Mouse (Mus musculus) kidney, adult 2 months (tissue): ENCODE data around the gene B4galt1. TPM values are rescaled to one million over a fixed set of nuclear protein-coding genes. Genes with fewer than 3 reads are reported as not detected.

Experiments used
- DNase-seq: peaks from one replicate; pipeline ENCODE4 v3.0.0; 2021
- H3K27ac ChIP-seq: fragments of 200-500 bp; 2 replicates; pipeline ENCODE4 v1.5.1; 2012; ENCODE audit warnings: low read depth, low read length, control low read depth, inconsistent platforms; ENCODE audit not compliant: insufficient read depth
- H3K27me3 ChIP-seq: fragments of 200-500 bp; replicated peaks from 2 replicates; pipeline ENCODE4 v1.6.1; 2012; ENCODE audit warnings: mild to moderate bottlenecking, moderate library complexity, low read length, inconsistent platforms; ENCODE audit not compliant: control insufficient read depth, insufficient read depth
- H3K36me3 ChIP-seq: fragments of 200-500 bp; 2 replicates; pipeline ENCODE4 v1.6.1; 2012; ENCODE audit warnings: mild to moderate bottlenecking, moderate library complexity, low read length, inconsistent platforms; ENCODE audit not compliant: control insufficient read depth, insufficient read depth
- H3K4me1 ChIP-seq: fragments of 200-500 bp; 2 replicates; pipeline ENCODE4 v1.6.1; 2011; ENCODE audit warnings: low read length; ENCODE audit not compliant: control insufficient read depth, insufficient read depth
- H3K4me3 ChIP-seq: fragments of 200-500 bp; 2 replicates; pipeline ENCODE4 v1.5.1; 2011; ENCODE audit warnings: mild to moderate bottlenecking, low read depth, low read length, control low read depth; ENCODE audit not compliant: insufficient read depth
- CTCF ChIP-seq: fragments of 200-500 bp; conservative IDR thresholded peaks from 2 replicates; pipeline ENCODE4 v1.5.1; 2011; ENCODE audit warnings: low read depth, mild to moderate bottlenecking, control low read depth, low read length, moderate library complexity, mixed read lengths; ENCODE audit not compliant: insufficient read depth, insufficient read length
- POLR2A ChIP-seq: fragments of 200-500 bp; IDR thresholded peaks from one replicate; pipeline ENCODE4 v1.6.1; 2011; ENCODE audit warnings: low read depth, low read length, control low read depth
- WGBS: fragments of 180-500 bp; shearing (Covaris S2); methylation state at CpG from one replicate; pipeline ENCODE4 v1.1.7; 2018; 5-methylcytosine and 5-hydroxymethylcytosine counted together
- polyA plus RNA-seq: library from polyadenylated mRNA; depleted of rRNA; stranded (reverse); fragments of >200 nt; gene quantifications from 2 replicates; pipeline ENCODE4 v1.2.3, GENCODE M21; 2012

Gene B4galt1
- polyA plus RNA-seq, 1 experiment: 22.2 TPM

- peak; percentile 51 for DNase-seq
- Histone ChIP-seq H3K4me3 (no peak overlapping the region), H3K4me1 (peaks cover 12% of the 10 kb centered on the region), H3K27me3 (no peaks in the 10 kb centered on the region), H3K36me3 (no peaks in the 10 kb centered on the region), H3K27ac (no peak overlapping the region)
- no peak for TF ChIP-seq CTCF
- TF ChIP-seq POLR2A: no peak
- WGBS: 79% methylated on average over 3 of the region's 3 CpGs
Measured at GRCm38 (mm10) chr4:40872129-40872528, 18.3 kb upstream of the B4galt1 start.

GRCm38 (mm10) chr4:40870206-40870605 is 16.4 kb upstream of the B4galt1 start:
- H3K36me3 ChIP-seq: no peaks in the 10 kb centered on the region
- H3K27ac ChIP-seq: no peak overlapping the region
- TF ChIP-seq POLR2A (no peak), CTCF (no peak)
- no peaks in the 10 kb centered on the region for H3K27me3 ChIP-seq
- WGBS: 85% methylated on average over 4 of the region's 4 CpGs
- peaks cover 9% of the 10 kb centered on the region; the same call in 1 of the 2 replicates for H3K4me1 ChIP-seq
- no peak overlapping the region for H3K4me3 ChIP-seq
- no peak for DNase-seq

DNA sequence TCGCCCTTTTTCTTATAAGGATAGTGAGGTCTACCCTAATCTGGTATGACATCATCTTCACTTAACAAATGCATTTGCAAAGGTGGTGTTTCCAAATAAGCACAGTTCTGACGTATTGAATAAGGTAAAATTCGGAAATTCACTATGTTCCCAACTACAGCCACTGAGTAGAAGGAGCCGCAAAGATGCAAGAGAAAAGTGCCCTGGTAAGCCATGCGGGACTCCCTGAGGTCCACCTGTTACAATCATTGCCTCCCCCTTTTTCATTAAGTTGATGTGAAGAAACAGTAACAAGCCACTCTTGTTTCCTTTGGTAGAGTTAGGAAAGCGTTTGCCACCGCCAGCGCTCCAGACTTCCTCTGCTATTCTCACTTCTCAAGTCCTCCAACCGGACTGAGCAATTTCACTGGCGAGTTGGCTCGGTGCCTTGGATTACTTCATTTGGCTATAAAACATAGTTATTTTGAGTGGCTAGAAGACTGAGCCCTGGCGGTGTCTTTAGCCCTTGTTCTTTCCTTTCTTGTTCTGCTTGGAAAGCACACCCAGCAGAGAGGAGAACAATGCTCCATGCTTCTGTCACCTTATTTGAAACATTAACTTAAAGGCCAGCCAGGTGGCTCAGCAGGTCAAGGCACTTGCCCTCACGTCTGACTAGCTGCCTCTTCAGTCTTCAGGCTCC is 14.9 kb upstream of the B4galt1 start:
- peak; percentile 91 for DNase-seq
- 27% methylated on average over 13 of the region's 13 CpGs for WGBS
- TF ChIP-seq POLR2A (no peak), CTCF (no peak)
- no peak overlapping the region for H3K4me3 ChIP-seq
- H3K4me1 ChIP-seq: peaks cover 10% of the 10 kb centered on the region; the same call in 1 of the 2 replicates
- no peak overlapping the region for H3K27ac ChIP-seq
- H3K27me3 ChIP-seq: no peaks in the 10 kb centered on the region
- no peaks in the 10 kb centered on the region for H3K36me3 ChIP-seq

DNA sequence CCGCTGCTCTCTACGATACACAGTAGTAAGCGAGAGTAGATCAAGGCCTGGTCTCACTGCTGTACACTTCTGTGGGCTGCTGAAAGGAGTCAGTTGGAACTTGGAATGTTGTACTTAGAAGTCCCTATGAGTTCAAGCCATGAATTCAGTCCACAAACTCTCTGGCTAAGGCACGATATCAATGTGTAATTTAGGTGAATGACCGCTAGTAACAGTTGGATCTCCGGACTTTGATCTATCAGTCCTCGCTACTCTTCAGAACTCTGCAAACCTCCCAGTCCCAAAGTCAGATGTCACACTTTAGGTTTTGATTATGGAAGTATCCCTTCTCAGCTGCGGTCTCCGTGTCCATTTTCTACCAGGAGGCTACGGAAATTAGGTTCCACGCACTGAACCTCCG is 10.6 kb upstream of the B4galt1 start:
- Histone ChIP-seq H3K4me3 (no peak overlapping the region), H3K27me3 (no peaks in the 10 kb centered on the region), H3K36me3 (no peaks in the 10 kb centered on the region), H3K27ac (no peak overlapping the region), H3K4me1 (peaks cover 6% of the 10 kb centered on the region; the same call in 1 of the 2 replicates)
- TF ChIP-seq POLR2A: no peak
- TF ChIP-seq CTCF: no peak
- peak; percentile 76 for DNase-seq
- 83% methylated on average over 12 of the region's 12 CpGs for WGBS

GRCm38 (mm10) chr4:40863340-40863739 is 9.5 kb upstream of the B4galt1 start:
- peaks cover 6% of the 10 kb centered on the region; the same call in 1 of the 2 replicates for H3K4me1 ChIP-seq
- 84% methylated on average over 3 of the region's 3 CpGs for WGBS
- TF ChIP-seq CTCF (no peak), POLR2A (no peak)
- no peaks in the 10 kb centered on the region for H3K36me3 ChIP-seq
- H3K27ac ChIP-seq: no peak overlapping the region
- no peaks in the 10 kb centered on the region for H3K27me3 ChIP-seq
- DNase-seq: no peak
- H3K4me3 ChIP-seq: no peak overlapping the region

DNA sequence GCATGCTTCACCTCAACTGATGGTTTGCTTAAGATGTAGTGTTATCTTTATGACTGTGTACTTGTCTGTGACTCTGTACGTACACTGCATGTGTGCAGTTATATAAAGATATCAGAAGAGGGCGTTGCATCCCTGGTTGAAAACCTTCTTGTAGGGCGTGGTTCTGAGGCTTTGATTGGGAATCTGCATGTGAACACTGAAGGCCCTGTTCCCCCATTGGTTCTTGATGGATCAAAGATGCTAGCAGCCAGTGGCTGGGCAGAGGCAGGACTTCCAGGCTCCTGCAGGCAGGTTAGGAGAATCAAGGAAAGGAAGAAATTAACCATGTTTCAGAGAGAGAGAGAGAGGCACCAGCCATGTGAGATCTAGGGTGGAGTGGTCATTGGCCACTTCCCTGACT is 7.3 kb upstream of the B4galt1 start:
- H3K36me3 ChIP-seq: no peaks in the 10 kb centered on the region

GRCm38 (mm10) chr4:40857824-40858346 is 4.1 kb upstream of the B4galt1 start:
- H3K36me3 ChIP-seq: no peaks in the 10 kb centered on the region
- TF ChIP-seq POLR2A: no peak
- DNase-seq: no peak
- H3K4me1 ChIP-seq: no peaks in the 10 kb centered on the region
- WGBS: 72% methylated on average over 8 of the region's 8 CpGs
- H3K27me3 ChIP-seq: no peaks in the 10 kb centered on the region
- no peak overlapping the region for H3K27ac ChIP-seq
- no peak overlapping the region for H3K4me3 ChIP-seq

More for the DNA sequence above, 7.3 kb upstream of the B4galt1 start:
- H3K4me3 ChIP-seq: no peak overlapping the region
- no peaks in the 10 kb centered on the region for H3K27me3 ChIP-seq
- H3K4me1 ChIP-seq: peaks cover 6% of the 10 kb centered on the region; the same call in 1 of the 2 replicates
- no peak overlapping the region for H3K27ac ChIP-seq
- TF ChIP-seq CTCF: no peak
- TF ChIP-seq POLR2A: no peak
- no peak for DNase-seq
- WGBS: 92% methylated on average over 3 of the region's 3 CpGs
